Mouse (Mus musculus) cortical plate, adult 2 months (tissue): ENCODE results near the gene Cryga. TPM values are rescaled to one million over a fixed set of nuclear protein-coding genes. Genes with fewer than 3 reads are reported as not detected.

Experiments used
- H3K27ac ChIP-seq: fragments of 200-500 bp; 2 replicates; pipeline ENCODE4 v1.5.1; 2012; ENCODE audit warnings: low read length, control low read depth, inconsistent platforms; ENCODE audit not compliant: insufficient read depth
- H3K4me1 ChIP-seq: fragments of 200-500 bp; 2 replicates; pipeline ENCODE4 v1.6.1; 2011; ENCODE audit warnings: low read length; ENCODE audit not compliant: control insufficient read depth, insufficient read depth
- H3K4me3 ChIP-seq: fragments of 200-500 bp; 2 replicates; pipeline ENCODE4 v1.5.1; 2011; ENCODE audit warnings: mild to moderate bottlenecking, low read length, control low read depth; ENCODE audit not compliant: insufficient read depth
- CTCF ChIP-seq: fragments of 200-500 bp; IDR thresholded peaks from 2 replicates; pipeline ENCODE4 v1.5.1; 2011; ENCODE audit warnings: mild to moderate bottlenecking, control low read depth, low read length; ENCODE audit not compliant: insufficient read depth; ENCODE audit errors: extremely low read depth
- POLR2A ChIP-seq: fragments of 200-500 bp; IDR thresholded peaks from 2 replicates; pipeline ENCODE4 v1.6.1; 2011; ENCODE audit warnings: mild to moderate bottlenecking, low read length, control low read depth; ENCODE audit not compliant: insufficient read depth; ENCODE audit errors: extremely low read depth
- polyA plus RNA-seq: library from polyadenylated mRNA; depleted of rRNA; stranded (reverse); fragments of >200 nt; gene quantifications from 2 replicates; pipeline ENCODE4 v1.2.3, GENCODE M21; 2012; rRNA removed

Cryga gene
- 1.1 and 1.3 TPM in 2 replicates for polyA plus RNA-seq

- Histone ChIP-seq H3K4me3 (no peak within 1 kb of the TSS), H3K4me1 (no peaks in the 10 kb centered on the region), H3K27ac (no peak within 1 kb of the TSS)
- no peak for TF ChIP-seq CTCF
- no peak for TF ChIP-seq POLR2A
These were observed at the start of gene Cryga for GRCm38 (mm10) chr1:65103273-65103672. Cryga (minus strand) TSS chr1:65103373.

GRCm38 (mm10) chr1:65147971-65148370, 44.8 kb upstream of the Cryga start:
- no peak overlapping the region for H3K4me3 ChIP-seq
- TF ChIP-seq CTCF, result no peak
- no peak for TF ChIP-seq POLR2A
- no peaks in the 10 kb centered on the region for H3K4me1 ChIP-seq
- no peak overlapping the region for H3K27ac ChIP-seq

- no peak for TF ChIP-seq POLR2A
- TF ChIP-seq CTCF, result no peak
- H3K4me3 ChIP-seq, result no peak overlapping the region
- no peak overlapping the region for H3K27ac ChIP-seq
- no peaks in the 10 kb centered on the region for H3K4me1 ChIP-seq
These were observed 44.2 kb upstream of the Cryga start for GRCm38 (mm10) chr1:65147326-65147725.

- no peak for TF ChIP-seq POLR2A
- TF ChIP-seq CTCF, result no peak
These were observed 43.4 kb upstream of the Cryga start for GRCm38 (mm10) chr1:65146601-65147000.

GRCm38 (mm10) chr1:65144783-65145182, 41.6 kb upstream of the Cryga start:
- no peak overlapping the region for H3K27ac ChIP-seq
- no peak overlapping the region for H3K4me3 ChIP-seq
- H3K4me1 ChIP-seq, result no peaks in the 10 kb centered on the region
- TF ChIP-seq CTCF, result no peak
- TF ChIP-seq POLR2A, result no peak

More at GRCm38 (mm10) chr1:65146601-65147000, 43.4 kb upstream of the Cryga start:
- H3K4me1 ChIP-seq, result no peaks in the 10 kb centered on the region
- no peak overlapping the region for H3K27ac ChIP-seq
- no peak overlapping the region for H3K4me3 ChIP-seq

GRCm38 (mm10) chr1:65137560-65137959, 34.4 kb upstream of the Cryga start:
- H3K4me1 ChIP-seq, result no peaks in the 10 kb centered on the region
- no peak overlapping the region for H3K27ac ChIP-seq
- no peak overlapping the region for H3K4me3 ChIP-seq
- TF ChIP-seq POLR2A (no peak), CTCF (no peak)

- Histone ChIP-seq H3K4me1 (no peaks in the 10 kb centered on the region), H3K4me3 (no peak overlapping the region), H3K27ac (no peak overlapping the region)
- TF ChIP-seq CTCF (no peak), POLR2A (no peak)
These were observed 29.7 kb upstream of the Cryga start for GRCm38 (mm10) chr1:65132833-65133232.

- no peaks in the 10 kb centered on the region for H3K4me1 ChIP-seq
- no peak overlapping the region for H3K27ac ChIP-seq
- no peak overlapping the region for H3K4me3 ChIP-seq
- TF ChIP-seq CTCF, result no peak
- no peak for TF ChIP-seq POLR2A
These were observed 28.5 kb upstream of the Cryga start for GRCm38 (mm10) chr1:65131671-65132070.

- Histone ChIP-seq H3K27ac (no peak overlapping the region), H3K4me1 (no peaks in the 10 kb centered on the region), H3K4me3 (no peak overlapping the region)
- TF ChIP-seq CTCF, result no peak
These were observed 27.1 kb upstream of the Cryga start for GRCm38 (mm10) chr1:65130226-65130625.

- no peaks in the 10 kb centered on the region for H3K4me1 ChIP-seq
- no peak for TF ChIP-seq CTCF
- no peak for TF ChIP-seq POLR2A
- no peak overlapping the region for H3K27ac ChIP-seq
- no peak overlapping the region for H3K4me3 ChIP-seq
These were observed 26.5 kb upstream of the Cryga start for GRCm38 (mm10) chr1:65129634-65130180.
